Mouse (Mus musculus) ES-E14 (cell line): ENCODE results near the gene Scfd2.

Experiments used
- CHD2 ChIP-seq: IDR thresholded peaks from 2 replicates; pipeline ENCODE4 v1.6.1; 2014; ENCODE audit warnings: mild to moderate bottlenecking, low read depth, low read length, inconsistent platforms
- MAFK ChIP-seq: IDR thresholded peaks from 2 replicates; pipeline ENCODE4 v1.6.1; 2014; ENCODE audit warnings: mild to moderate bottlenecking, low read depth, low read length, inconsistent platforms; ENCODE audit not compliant: insufficient read depth

DNA sequence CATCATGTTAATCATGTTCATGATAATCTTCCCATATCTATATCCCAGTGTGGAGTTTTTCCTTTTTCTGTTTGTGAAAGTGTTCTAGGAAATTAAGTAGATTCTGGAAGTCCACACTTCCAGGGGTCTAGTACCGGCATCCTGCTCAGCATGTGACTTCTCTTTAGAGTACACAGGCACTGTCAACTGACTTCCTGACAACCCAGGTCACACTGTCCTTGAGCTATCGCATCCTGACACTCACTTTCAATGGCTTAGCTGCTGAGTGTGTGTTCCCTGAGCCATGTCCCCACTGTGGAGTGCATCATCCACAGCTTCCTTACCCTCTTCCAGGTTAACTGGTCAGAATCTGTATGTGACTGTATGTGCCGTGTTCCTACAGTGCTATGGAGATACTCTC lies 258.2 kb downstream of the Scfd2 start:
- TF ChIP-seq MAFK (no peak), CHD2 (no peak)
